Mouse (Mus musculus) lung, postnatal 0 days (tissue): Measurements from ENCODE around the gene Has1. TPM values are rescaled to one million over a fixed set of nuclear protein-coding genes. Genes with fewer than 3 reads are reported as not detected.

ENCODE experiments used
- ATAC-seq: fragments of 200-750 bp; cut with Nextera tagmentation; 2 replicates; pipeline ENCODE4 v1.8.0; 2017; ENCODE audit warnings: moderate library complexity
- DNase-seq: peaks from one replicate; pipeline ENCODE4 v3.0.0-alpha.2; 2016; ENCODE audit warnings: low spot score
- H3K27ac ChIP-seq: fragments of 300-500 bp; sonication (generic); 2 replicates; pipeline ENCODE4 v1.5.1; 2014; ENCODE audit warnings: antibody characterized with exemption, mild to moderate bottlenecking, low read length, mixed read lengths
- H3K27me3 ChIP-seq: fragments of 300-500 bp; sonication (generic); replicated peaks from 2 replicates; pipeline ENCODE4 v1.6.1; 2014; ENCODE audit warnings: low read length, mixed read lengths; ENCODE audit not compliant: insufficient read depth
- H3K36me3 ChIP-seq: fragments of 300-500 bp; sonication (generic); 2 replicates; pipeline ENCODE4 v1.6.1; 2014; ENCODE audit warnings: low read length, mixed read lengths; ENCODE audit not compliant: insufficient read depth
- H3K4me1 ChIP-seq: fragments of 300-500 bp; sonication (generic); 2 replicates; pipeline ENCODE4 v1.6.1; 2014; ENCODE audit warnings: antibody characterized with exemption, low read depth, low read length, mixed read lengths; ENCODE audit not compliant: insufficient read depth
- H3K4me2 ChIP-seq: fragments of 300-500 bp; sonication (generic); replicated peaks from 2 replicates; pipeline ENCODE4 v1.6.1; 2014; ENCODE audit warnings: low read depth, mild to moderate bottlenecking, low read length, moderate library complexity, mixed read lengths
- H3K4me3 ChIP-seq: fragments of 300-500 bp; sonication (generic); 2 replicates; pipeline ENCODE4 v1.5.1; 2014; ENCODE audit warnings: low read depth, low read length
- H3K9ac ChIP-seq: fragments of 300-500 bp; sonication (generic); replicated peaks from 2 replicates; pipeline ENCODE4 v1.6.1; 2014; ENCODE audit warnings: low read depth, mild to moderate bottlenecking
- H3K9me3 ChIP-seq: fragments of 300-500 bp; sonication (generic); 2 replicates; pipeline ENCODE4 v1.6.1; 2016; ENCODE audit warnings: low read length, mixed read lengths
- CTCF ChIP-seq: IDR thresholded peaks from 2 replicates; pipeline ENCODE4 v1.5.1; 2016; ENCODE audit warnings: antibody characterized with exemption, mild to moderate bottlenecking
- EP300 ChIP-seq: IDR thresholded peaks from 2 replicates; pipeline ENCODE4 v1.6.1; 2016; ENCODE audit warnings: antibody characterized with exemption, mild to moderate bottlenecking, control low read depth
- WGBS: fragments of 180-500 bp; shearing (Covaris S2); extraction: QIAGEN DNeasy Blood & Tissue Kit; methylation state at CpG from one replicate; pipeline ENCODE4 v1.1.7; 2014; 5-methylcytosine and 5-hydroxymethylcytosine counted together
- polyA plus RNA-seq: library from polyadenylated mRNA; unstranded; fragments of >200 nt; fragmentation: Nextera tagmentation; extraction: Ambion mirVana; gene quantifications from 2 replicates; pipeline ENCODE4 v1.2.1, GENCODE M21; 2015

Has1 gene
- polyA plus RNA-seq, 1 experiment from 2014 or later: 2.4 TPM

DNA sequence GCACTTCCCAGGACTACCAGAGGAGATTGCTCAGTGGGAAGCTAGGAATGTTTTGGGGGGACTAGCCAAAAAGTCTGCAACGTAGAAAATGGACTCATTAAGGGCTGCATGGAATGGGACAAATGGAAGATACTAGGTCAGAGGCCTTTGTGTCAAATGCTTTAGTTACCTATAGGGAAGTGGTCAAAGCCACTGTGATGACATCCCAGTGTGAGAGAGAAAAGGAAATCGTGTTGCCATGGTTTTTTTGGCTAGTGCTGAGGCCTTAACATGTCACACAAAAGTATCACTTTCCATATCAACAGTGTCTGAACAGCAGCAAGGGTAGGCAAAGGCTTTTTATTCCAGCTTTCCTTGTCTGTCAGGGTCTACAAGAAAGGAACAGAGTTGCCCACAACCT, 10.2 kb upstream of the Has1 start:
- ATAC-seq: no peak
- Histone ChIP-seq H3K4me1 (no peaks in the 10 kb centered on the region), H3K36me3 (no peaks in the 10 kb centered on the region), H3K4me2 (no peak overlapping the region), H3K9me3 (no peaks in the 10 kb centered on the region), H3K4me3 (no peak overlapping the region), H3K9ac (no peak overlapping the region), H3K27ac (no peak overlapping the region), H3K27me3 (no peaks in the 10 kb centered on the region)
- DNase-seq: peak; percentile 36
- WGBS: 60% methylated on average over 2 of the region's 2 CpGs
- TF ChIP-seq CTCF: no peak
- TF ChIP-seq EP300: no peak

- ATAC-seq: peak; percentile 39
- no peak for TF ChIP-seq EP300
- no peak for TF ChIP-seq CTCF
Measured at GRCm38 (mm10) chr17:17862360-17862759, 7.4 kb upstream of the Has1 start.

GRCm38 (mm10) chr17:17860110-17860509, 5.1 kb upstream of the Has1 start:
- Histone ChIP-seq H3K9me3 (no peaks in the 10 kb centered on the region), H3K4me2 (no peak overlapping the region), H3K36me3 (no peaks in the 10 kb centered on the region), H3K27ac (no peak overlapping the region), H3K4me1 (no peaks in the 10 kb centered on the region), H3K9ac (no peak overlapping the region), H3K27me3 (no peaks in the 10 kb centered on the region), H3K4me3 (no peak overlapping the region)
- DNase-seq (no peak), ATAC-seq (no peak)
- WGBS: 83% methylated on average over 3 of the region's 3 CpGs
- TF ChIP-seq CTCF (peak; percentile 38), EP300 (no peak)

More at GRCm38 (mm10) chr17:17862360-17862759, 7.4 kb upstream of the Has1 start:
- Histone ChIP-seq H3K4me1 (no peaks in the 10 kb centered on the region), H3K27ac (no peak overlapping the region), H3K9ac (no peak overlapping the region), H3K27me3 (no peaks in the 10 kb centered on the region), H3K4me2 (no peak overlapping the region), H3K4me3 (no peak overlapping the region), H3K36me3 (no peaks in the 10 kb centered on the region), H3K9me3 (no peaks in the 10 kb centered on the region)
- peak; percentile 67 for DNase-seq
- 32% methylated on average over 1 of the region's 1 CpGs for WGBS

GRCm38 (mm10) chr17:17857446-17857845, 2.4 kb upstream of the Has1 start:
- WGBS: 50% methylated on average over 1 of the region's 1 CpGs
- Histone ChIP-seq H3K9ac (no peak overlapping the region), H3K4me2 (no peak overlapping the region), H3K27me3 (no peaks in the 10 kb centered on the region), H3K27ac (no peak overlapping the region), H3K9me3 (no peaks in the 10 kb centered on the region), H3K4me1 (no peaks in the 10 kb centered on the region), H3K36me3 (no peaks in the 10 kb centered on the region), H3K4me3 (no peak overlapping the region)
- TF ChIP-seq CTCF: no peak
- TF ChIP-seq EP300: no peak
- ATAC-seq (no peak), DNase-seq (no peak)

- 40% methylated on average over 1 of the region's 1 CpGs for WGBS
- TF ChIP-seq CTCF (no peak), EP300 (no peak)
Measured at GRCm38 (mm10) chr17:17856612-17857011, 1.6 kb upstream of the Has1 start.

DNA sequence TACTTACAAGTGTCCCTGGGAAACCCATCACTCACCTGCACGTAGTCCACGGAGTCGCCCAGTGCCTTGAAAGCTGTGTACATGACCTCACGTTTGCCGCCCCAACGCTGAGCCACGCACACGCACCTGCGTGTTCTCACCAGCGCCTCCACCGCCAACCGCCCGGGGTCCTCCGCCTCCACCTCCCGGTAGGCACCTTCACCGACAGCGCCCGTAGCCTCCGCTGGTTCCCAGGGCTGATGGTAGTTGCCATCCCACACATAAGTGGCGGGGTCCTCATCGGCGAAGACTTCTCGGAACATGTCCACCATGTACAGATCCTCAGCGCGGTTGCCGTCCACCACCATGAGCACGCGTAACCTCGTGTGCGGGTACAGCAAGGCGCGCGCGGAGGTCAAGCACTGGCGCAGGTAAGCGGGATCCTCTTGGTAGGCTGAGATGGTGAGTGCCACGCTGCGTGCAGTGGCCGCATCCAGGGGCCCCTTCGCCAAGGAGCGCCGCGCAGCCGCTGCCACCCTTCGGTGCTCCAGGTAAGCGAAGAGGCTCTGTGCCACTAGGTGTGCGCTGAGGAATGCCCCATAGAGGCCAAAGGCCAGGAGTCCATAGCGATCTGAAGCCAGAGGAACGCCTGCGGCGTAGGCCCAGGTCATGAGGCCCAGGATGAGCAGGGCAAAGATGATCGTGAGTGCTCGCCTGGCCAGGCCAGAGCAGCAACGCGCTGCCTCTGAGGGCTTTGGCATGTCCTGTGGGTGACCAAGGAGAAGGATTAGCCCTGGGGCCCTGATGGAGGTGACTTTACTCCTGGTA, 4.9 kb downstream of the Has1 start:
- Histone ChIP-seq H3K27me3 (no peaks in the 10 kb centered on the region), H3K9ac (no peak overlapping the region), H3K27ac (no peak overlapping the region), H3K4me2 (no peak overlapping the region), H3K36me3 (no peaks in the 10 kb centered on the region), H3K4me1 (no peaks in the 10 kb centered on the region), H3K4me3 (no peak overlapping the region), H3K9me3 (no peaks in the 10 kb centered on the region)
- ATAC-seq (no peak), DNase-seq (no peak)
- no peak for TF ChIP-seq CTCF
- no peak for TF ChIP-seq EP300
- 31% methylated on average over 55 of the region's 55 CpGs for WGBS

More at GRCm38 (mm10) chr17:17856612-17857011, 1.6 kb upstream of the Has1 start:
- H3K27me3 ChIP-seq: no peaks in the 10 kb centered on the region
- no peaks in the 10 kb centered on the region for H3K4me1 ChIP-seq
- no peak for DNase-seq
- H3K9ac ChIP-seq: no peak overlapping the region
- H3K9me3 ChIP-seq: no peaks in the 10 kb centered on the region
- ATAC-seq: 0 out of 2 replicates have a peak, but pooled peaks have one; percentile 12
- H3K4me2 ChIP-seq: no peak overlapping the region
- no peak overlapping the region for H3K27ac ChIP-seq
- H3K4me3 ChIP-seq: no peak overlapping the region
- H3K36me3 ChIP-seq: no peaks in the 10 kb centered on the region
